Mouse (Mus musculus) heart, postnatal 0 days (tissue): Measurements from ENCODE around the gene Angptl6.

ENCODE experiments used
- CTCF ChIP-seq: IDR thresholded peaks from 2 replicates; pipeline ENCODE4 v1.5.1; 2016; ENCODE audit warnings: antibody characterized with exemption, control low read depth, low read depth
- EP300 ChIP-seq: IDR thresholded peaks from 2 replicates; pipeline ENCODE4 v1.6.1; 2016; ENCODE audit warnings: antibody characterized with exemption, low read depth

GRCm38 (mm10) chr9:20893590-20894343 is 14.2 kb upstream of the Angptl6 start:
- TF ChIP-seq CTCF (no peak), EP300 (no peak)
